Mouse (Mus musculus): ENCODE measurements at regions not wholly inside any gene's neighbourhood (a gene's known extent, or its start where the extent isn't known, plus 50 kb on each side); places are given as distances from the start of the nearest gene placed in this dataset.

GRCm38 (mm10) chr9:99800076-99800475 lies 75.9 kb downstream of the Sox14 start:
- peak in 1 of 2 experiments; percentile 12 for DNase-seq (ENCODE audit: low spot score in 2 of 2)

GRCm38 (mm10) chr9:99799387-99800021 lies 76.5 kb downstream of the Sox14 start:
- peak; percentile 10 to 30 for DNase-seq (ENCODE audit: low spot score in 2 of 2)

- peak in 1 of 2 experiments; percentile 13 for DNase-seq (ENCODE audit: low spot score in 2 of 2)
Measured at GRCm38 (mm10) chr9:99797066-99797770, 78.8 kb downstream of the Sox14 start.

- DNase-seq (ENCODE audit: low spot score in 2 of 2): no peak
Measured at GRCm38 (mm10) chr9:99792700-99793099, 75.6 kb upstream of the Cldn18 start.

GRCm38 (mm10) chr9:99786864-99787263 lies 69.8 kb upstream of the Cldn18 start:
- no peak for DNase-seq (ENCODE audit: low spot score in 2 of 2)

- no peak for DNase-seq (ENCODE audit: low spot score in 2 of 2)
Measured at GRCm38 (mm10) chr9:99783156-99783555, 66.1 kb upstream of the Cldn18 start.

GRCm38 (mm10) chr9:99782364-99783119 lies 65.5 kb upstream of the Cldn18 start:
- no peak for DNase-seq (ENCODE audit: low spot score in 2 of 2)

GRCm38 (mm10) chr9:99778871-99779270 lies 61.8 kb upstream of the Cldn18 start:
- DNase-seq (ENCODE audit: low spot score in 2 of 2): no peak

- no peak for DNase-seq (ENCODE audit: low spot score in 2 of 2)
Measured at GRCm38 (mm10) chr9:99770696-99771095, 53.6 kb upstream of the Cldn18 start.
